Mouse (Mus musculus) stomach, postnatal 0 days (tissue): ENCODE results near the gene Pitpnm3. TPM values are rescaled to one million over a fixed set of nuclear protein-coding genes. Genes with fewer than 3 reads are reported as not detected.

ENCODE experiments used
- ATAC-seq: fragments of 200-750 bp; cut with Nextera tagmentation; 2 replicates; pipeline ENCODE4 v1.8.0; 2017; ENCODE audit not compliant: low FRiP score, low TSS enrichment
- DNase-seq: peaks from one replicate; pipeline ENCODE4 v3.0.0-alpha.2; 2016; ENCODE audit warnings: low spot score
- H3K27ac ChIP-seq: fragments of 300-500 bp; sonication (generic); replicated peaks from 2 replicates; pipeline ENCODE4 v1.5.1; 2014; ENCODE audit warnings: mild to moderate bottlenecking, control low read depth
- H3K27me3 ChIP-seq: fragments of 300-500 bp; sonication (generic); 2 replicates; pipeline ENCODE4 v1.6.1; 2014; ENCODE audit warnings: low read length; ENCODE audit not compliant: control insufficient read depth, insufficient read depth
- H3K36me3 ChIP-seq: fragments of 300-500 bp; sonication (generic); 2 replicates; pipeline ENCODE4 v1.6.1; 2014; ENCODE audit warnings: low read length, mixed read lengths; ENCODE audit not compliant: control insufficient read depth, insufficient read depth
- H3K4me1 ChIP-seq: fragments of 300-500 bp; sonication (generic); replicated peaks from 2 replicates; pipeline ENCODE4 v1.6.1; 2014; ENCODE audit warnings: antibody characterized with exemption; ENCODE audit not compliant: control insufficient read depth, insufficient read depth
- H3K4me2 ChIP-seq: fragments of 300-500 bp; sonication (generic); replicated peaks from 2 replicates; pipeline ENCODE4 v1.6.1; 2014; ENCODE audit warnings: low read depth, mild to moderate bottlenecking, control low read depth, moderate library complexity
- H3K4me3 ChIP-seq: fragments of 300-500 bp; sonication (generic); 2 replicates; pipeline ENCODE4 v1.5.1; 2014; ENCODE audit warnings: low read depth, low read length, control low read depth
- H3K9ac ChIP-seq: fragments of 300-500 bp; sonication (generic); 2 replicates; pipeline ENCODE4 v1.6.1; 2014; ENCODE audit warnings: mild to moderate bottlenecking, low read length, control low read depth, mixed read lengths
- H3K9me3 ChIP-seq: fragments of 300-500 bp; sonication (generic); 2 replicates; pipeline ENCODE4 v1.6.1; 2016; ENCODE audit warnings: low read length; ENCODE audit not compliant: control insufficient read depth
- CTCF ChIP-seq: IDR thresholded peaks from 2 replicates; pipeline ENCODE4 v1.5.1; 2016; ENCODE audit warnings: antibody characterized with exemption, low read depth, mild to moderate bottlenecking, moderate library complexity
- EP300 ChIP-seq: optimal IDR thresholded peaks from 2 replicates; pipeline ENCODE3; 2016; ENCODE audit warnings: antibody characterized with exemption
- WGBS: fragments of 180-500 bp; shearing (Covaris S2); extraction: QIAGEN DNeasy Blood & Tissue Kit; methylation state at CpG from one replicate; pipeline ENCODE4 v1.1.7; 2014; 5-methylcytosine and 5-hydroxymethylcytosine counted together
- polyA plus RNA-seq: library from polyadenylated mRNA; unstranded; fragments of >200 nt; fragmentation: Nextera tagmentation; extraction: Ambion mirVana; gene quantifications from 2 replicates; pipeline ENCODE4 v1.2.1, GENCODE M21; 2015

Pitpnm3 gene
- polyA plus RNA-seq, 1 experiment from 2014 or later = 1.2 TPM

DNA sequence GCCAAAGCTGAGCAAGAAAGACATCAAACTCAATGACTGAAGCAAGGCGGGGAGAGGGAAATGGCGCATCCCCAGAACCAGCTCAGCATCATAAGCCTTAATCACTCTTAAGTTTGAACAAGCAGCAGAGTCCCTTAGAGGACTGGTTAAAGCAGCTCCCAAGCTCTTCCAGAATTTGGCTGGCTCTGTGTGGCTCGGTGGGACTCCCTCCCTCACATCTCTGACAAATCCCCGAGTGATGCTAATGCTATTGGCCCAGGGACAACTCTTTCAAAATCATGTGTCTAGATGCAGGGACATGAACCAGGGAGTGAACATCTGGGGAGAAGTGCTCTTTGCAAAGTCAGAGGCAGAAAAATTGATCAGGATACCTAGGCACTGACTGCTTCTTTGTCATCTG is 36.4 kb downstream of the Pitpnm3 start:
- WGBS = 62% methylated on average over 4 of the region's 4 CpGs
- Histone ChIP-seq H3K4me3 (no peak overlapping the region), H3K9me3 (no peaks in the 10 kb centered on the region), H3K9ac (no peak overlapping the region), H3K27me3 (no peaks in the 10 kb centered on the region), H3K4me2 (no peak overlapping the region), H3K27ac (no peak overlapping the region), H3K36me3 (no peaks in the 10 kb centered on the region), H3K4me1 (no peaks in the 10 kb centered on the region)
- DNase-seq = no peak
- no peak for ATAC-seq
- TF ChIP-seq EP300 (no peak), CTCF (no peak)

- 67% methylated on average over 3 of the region's 3 CpGs for WGBS
- Histone ChIP-seq H3K27me3 (no peaks in the 10 kb centered on the region), H3K4me1 (no peaks in the 10 kb centered on the region), H3K27ac (no peak overlapping the region), H3K36me3 (no peaks in the 10 kb centered on the region), H3K9me3 (no peaks in the 10 kb centered on the region), H3K4me2 (no peak overlapping the region), H3K9ac (no peak overlapping the region), H3K4me3 (no peak overlapping the region)
- no peak for DNase-seq
- no peak for ATAC-seq
- TF ChIP-seq CTCF (no peak), EP300 (no peak)
Observed at GRCm38 (mm10) chr11:72098027-72098426, 37.6 kb downstream of the Pitpnm3 start.

DNA sequence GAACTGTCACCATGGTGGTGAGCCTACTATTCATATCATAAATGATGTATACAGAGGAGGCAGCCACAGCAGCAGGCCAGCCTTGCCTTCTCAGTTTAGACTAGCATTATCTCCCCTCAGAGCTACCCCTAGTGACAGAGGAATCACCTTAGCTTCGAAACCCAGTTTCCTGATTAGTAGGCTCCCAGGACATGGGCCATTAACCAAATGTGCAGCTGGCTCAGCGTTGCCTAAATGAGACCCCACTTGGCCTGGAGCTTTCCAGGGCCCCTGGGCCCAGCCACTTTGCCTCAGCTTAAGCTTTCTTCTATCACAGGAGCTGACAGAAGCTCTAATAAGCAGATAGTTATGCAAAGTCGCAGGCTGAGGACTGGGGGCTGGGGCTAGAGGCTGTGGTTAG is 39.6 kb downstream of the Pitpnm3 start:
- Histone ChIP-seq H3K27me3 (no peaks in the 10 kb centered on the region), H3K27ac (no peak overlapping the region), H3K4me2 (no peak overlapping the region), H3K4me1 (no peaks in the 10 kb centered on the region), H3K9me3 (no peaks in the 10 kb centered on the region), H3K9ac (no peak overlapping the region), H3K4me3 (no peak overlapping the region), H3K36me3 (no peaks in the 10 kb centered on the region)
- 71% methylated on average over 3 of the region's 3 CpGs for WGBS
- TF ChIP-seq CTCF (no peak), EP300 (no peak)
- DNase-seq = no peak
- no peak for ATAC-seq

GRCm38 (mm10) chr11:72094442-72094841 is 41.1 kb downstream of the Pitpnm3 start:
- ATAC-seq (no peak), DNase-seq (no peak)
- H3K4me1 ChIP-seq = no peaks in the 10 kb centered on the region
- TF ChIP-seq EP300 = no peak
- TF ChIP-seq CTCF = no peak
- H3K36me3 ChIP-seq = no peaks in the 10 kb centered on the region
- no peak overlapping the region for H3K4me3 ChIP-seq
- H3K9me3 ChIP-seq = no peaks in the 10 kb centered on the region
- 73% methylated on average over 7 of the region's 7 CpGs for WGBS
- no peak overlapping the region for H3K4me2 ChIP-seq
- H3K27me3 ChIP-seq = no peaks in the 10 kb centered on the region
- no peak overlapping the region for H3K27ac ChIP-seq
- no peak overlapping the region for H3K9ac ChIP-seq

- DNase-seq = no peak
- no peak for ATAC-seq
- H3K9ac ChIP-seq = no peak overlapping the region
- H3K4me3 ChIP-seq = no peak overlapping the region
- 62% methylated on average over 8 of the region's 8 CpGs for WGBS
- no peaks in the 10 kb centered on the region for H3K4me1 ChIP-seq
- no peak for TF ChIP-seq EP300
- no peaks in the 10 kb centered on the region for H3K9me3 ChIP-seq
- H3K27me3 ChIP-seq = no peaks in the 10 kb centered on the region
- H3K27ac ChIP-seq = no peak overlapping the region
- H3K36me3 ChIP-seq = no peaks in the 10 kb centered on the region
- no peak overlapping the region for H3K4me2 ChIP-seq
Observed at GRCm38 (mm10) chr11:72092390-72092789, 43.2 kb downstream of the Pitpnm3 start.

- Histone ChIP-seq H3K36me3 (no peaks in the 10 kb centered on the region), H3K27ac (no peak overlapping the region), H3K4me2 (no peak overlapping the region), H3K4me1 (no peaks in the 10 kb centered on the region), H3K9me3 (no peaks in the 10 kb centered on the region), H3K27me3 (no peaks in the 10 kb centered on the region), H3K4me3 (no peak overlapping the region), H3K9ac (no peak overlapping the region)
- no peak for TF ChIP-seq EP300
- TF ChIP-seq CTCF = no peak
- WGBS = 47% methylated on average over 11 of the region's 11 CpGs
- DNase-seq (no peak), ATAC-seq (no peak)
Observed at GRCm38 (mm10) chr11:72086251-72087046, 49.1 kb downstream of the Pitpnm3 start.
